Mouse (Mus musculus) embryonic facial prominence, embryonic 15.5 days (tissue): ENCODE measurements at regions not wholly inside any gene's neighbourhood (a gene's known extent, or its start where the extent isn't known, plus 50 kb on each side); places are given as distances from the start of the nearest gene placed in this dataset.

Experiments
- ATAC-seq: fragments of 200-750 bp; cut with Nextera tagmentation; 2 replicates; pipeline ENCODE4 v1.8.0; 2017; ENCODE audit warnings: low read depth, moderate TSS enrichment; ENCODE audit not compliant: insufficient number of reproducible peaks, low FRiP score, low TSS enrichment
- H3K27ac ChIP-seq: fragments of 300-500 bp; sonication (generic); replicated peaks from 2 replicates; pipeline ENCODE4 v1.5.1; 2015; ENCODE audit warnings: mild to moderate bottlenecking, inconsistent platforms
- H3K27me3 ChIP-seq: fragments of 300-500 bp; sonication (generic); 2 replicates; pipeline ENCODE4 v1.6.1; 2015; ENCODE audit warnings: inconsistent platforms
- H3K36me3 ChIP-seq: fragments of 300-500 bp; sonication (generic); 2 replicates; pipeline ENCODE4 v1.6.1; 2015; ENCODE audit warnings: mild to moderate bottlenecking, inconsistent platforms
- H3K4me1 ChIP-seq: fragments of 300-500 bp; sonication (generic); 2 replicates; pipeline ENCODE4 v1.6.1; 2015; ENCODE audit warnings: inconsistent platforms
- H3K4me2 ChIP-seq: fragments of 300-500 bp; sonication (generic); replicated peaks from 2 replicates; pipeline ENCODE4 v1.6.1; 2015; ENCODE audit warnings: mild to moderate bottlenecking, inconsistent platforms
- H3K4me3 ChIP-seq: fragments of 300-500 bp; sonication (generic); replicated peaks from 2 replicates; pipeline ENCODE4 v1.5.1; 2015; ENCODE audit warnings: mild to moderate bottlenecking, inconsistent platforms
- H3K9ac ChIP-seq: fragments of 300-500 bp; sonication (generic); 2 replicates; pipeline ENCODE4 v1.6.1; 2015; ENCODE audit warnings: inconsistent platforms
- H3K9me3 ChIP-seq: fragments of 300-500 bp; sonication (generic); replicated peaks from 2 replicates; pipeline ENCODE4 v1.6.1; 2016; ENCODE audit warnings: inconsistent platforms
- WGBS: fragments of 180-500 bp; shearing (Covaris S2); methylation state at CpG from one replicate; pipeline ENCODE4 v1.1.7; 2015; 5-methylcytosine and 5-hydroxymethylcytosine counted together

- ATAC-seq: no peak
- H3K9me3 ChIP-seq: no peaks in the 10 kb centered on the region
- no peaks in the 10 kb centered on the region for H3K4me1 ChIP-seq
- H3K4me3 ChIP-seq: no peak overlapping the region
- H3K36me3 ChIP-seq: no peaks in the 10 kb centered on the region
- H3K9ac ChIP-seq: no peak overlapping the region
- no peak overlapping the region for H3K27ac ChIP-seq
- no peaks in the 10 kb centered on the region for H3K27me3 ChIP-seq
- H3K4me2 ChIP-seq: no peak overlapping the region
- WGBS: 64% methylated on average over 6 of the region's 6 CpGs
Observed at GRCm38 (mm10) chr16:23672375-23672774, 151.8 kb upstream of the Masp1 start.

- no peaks in the 10 kb centered on the region for H3K27me3 ChIP-seq
- no peak overlapping the region for H3K4me2 ChIP-seq
- WGBS: 53% methylated on average over 4 of the region's 4 CpGs
- ATAC-seq: no peak
- no peaks in the 10 kb centered on the region for H3K36me3 ChIP-seq
- H3K9ac ChIP-seq: no peak overlapping the region
- H3K4me3 ChIP-seq: no peak overlapping the region
- no peaks in the 10 kb centered on the region for H3K4me1 ChIP-seq
- no peaks in the 10 kb centered on the region for H3K9me3 ChIP-seq
- H3K27ac ChIP-seq: no peak overlapping the region
Observed at GRCm38 (mm10) chr16:23670161-23670560, 149.5 kb upstream of the Masp1 start.

GRCm38 (mm10) chr16:23669651-23670050, 149.0 kb upstream of the Masp1 start:
- H3K9ac ChIP-seq: no peak overlapping the region
- no peaks in the 10 kb centered on the region for H3K27me3 ChIP-seq
- H3K4me3 ChIP-seq: no peak overlapping the region
- no peak overlapping the region for H3K27ac ChIP-seq
- H3K4me2 ChIP-seq: no peak overlapping the region
- H3K9me3 ChIP-seq: no peaks in the 10 kb centered on the region
- no peak for ATAC-seq
- WGBS: 81% methylated on average over 4 of the region's 4 CpGs
- H3K36me3 ChIP-seq: no peaks in the 10 kb centered on the region
- H3K4me1 ChIP-seq: no peaks in the 10 kb centered on the region
